Mouse (Mus musculus) stomach, embryonic 15.5 days (tissue): ENCODE measurements around the gene Kank4. TPM values are rescaled to one million over a fixed set of nuclear protein-coding genes. Genes with fewer than 3 reads are reported as not detected.

Experiments
- ATAC-seq: fragments of 200-750 bp; cut with Nextera tagmentation; 2 replicates; pipeline ENCODE4 v1.8.0; 2017; ENCODE audit warnings: low read depth, moderate number of reproducible peaks, moderate TSS enrichment; ENCODE audit not compliant: insufficient read depth, low FRiP score
- H3K27ac ChIP-seq: fragments of 300-500 bp; sonication (generic); 2 replicates; pipeline ENCODE4 v1.5.1; 2015; ENCODE audit warnings: mild to moderate bottlenecking, inconsistent platforms
- H3K27me3 ChIP-seq: fragments of 300-500 bp; sonication (generic); replicated peaks from 2 replicates; pipeline ENCODE4 v1.6.1; 2015; ENCODE audit warnings: inconsistent platforms
- H3K36me3 ChIP-seq: fragments of 300-500 bp; sonication (generic); 2 replicates; pipeline ENCODE4 v1.6.1; 2015; ENCODE audit warnings: inconsistent platforms
- H3K4me1 ChIP-seq: fragments of 300-500 bp; sonication (generic); 2 replicates; pipeline ENCODE4 v1.6.1; 2015; ENCODE audit warnings: inconsistent platforms
- H3K4me2 ChIP-seq: fragments of 300-500 bp; sonication (generic); 2 replicates; pipeline ENCODE4 v1.6.1; 2015; ENCODE audit warnings: mild to moderate bottlenecking, inconsistent platforms
- H3K4me3 ChIP-seq: fragments of 300-500 bp; sonication (generic); replicated peaks from 2 replicates; pipeline ENCODE4 v1.5.1; 2015; ENCODE audit warnings: inconsistent platforms
- H3K9ac ChIP-seq: fragments of 300-500 bp; sonication (generic); 2 replicates; pipeline ENCODE4 v1.6.1; 2015; ENCODE audit warnings: inconsistent platforms
- H3K9me3 ChIP-seq: fragments of 300-500 bp; sonication (generic); 2 replicates; pipeline ENCODE4 v1.6.1; 2016; ENCODE audit warnings: inconsistent platforms
- WGBS: fragments of 180-500 bp; shearing (Covaris S2); methylation state at CpG from one replicate; pipeline ENCODE4 v1.1.7; 2015; 5-methylcytosine and 5-hydroxymethylcytosine counted together
- polyA plus RNA-seq: library from polyadenylated mRNA; unstranded; fragments of >200 nt; fragmentation: Nextera tagmentation; extraction: Ambion mirVana; gene quantifications from 2 replicates; pipeline ENCODE4 v1.2.1, GENCODE M21; 2015

Kank4 gene
- polyA plus RNA-seq, 1 experiment from 2014 or later: 1.7 TPM

DNA sequence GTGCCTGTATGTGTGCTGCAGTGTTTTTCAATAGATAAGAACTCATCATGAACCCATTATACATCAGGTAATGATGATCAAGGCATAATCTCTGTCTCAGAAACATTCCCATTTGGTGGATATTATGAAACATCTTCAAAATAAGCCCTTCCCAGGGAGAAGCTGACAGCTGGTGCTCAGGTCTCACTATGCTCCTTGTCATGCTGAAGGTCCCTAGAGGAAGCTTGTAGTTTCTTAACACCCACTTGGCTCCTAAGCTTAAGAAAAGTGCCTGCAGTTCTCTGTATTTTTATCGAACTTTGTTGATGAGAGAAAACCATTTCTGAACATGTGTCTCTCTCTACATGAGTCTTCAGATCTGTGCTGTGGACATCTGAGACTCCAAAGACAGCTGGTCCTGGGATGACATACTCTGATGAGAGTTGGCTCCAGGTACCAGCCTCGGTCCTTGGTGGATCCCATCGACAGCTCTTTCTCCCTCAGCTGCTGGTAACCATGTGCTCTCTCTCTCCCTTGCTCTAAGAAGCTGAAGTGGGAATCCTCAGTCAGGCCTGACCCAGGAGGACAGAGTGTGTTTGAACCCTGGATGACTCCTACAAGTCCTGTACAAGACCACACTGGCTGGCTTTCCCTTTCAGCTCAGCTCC lies 58.3 kb downstream of the Kank4 start:
- no peaks in the 10 kb centered on the region for H3K9me3 ChIP-seq
- ATAC-seq: no peak
- peak overlapping the region; percentile 61 for H3K27ac ChIP-seq
- no peaks in the 10 kb centered on the region for H3K27me3 ChIP-seq
- no peak overlapping the region for H3K4me3 ChIP-seq
- peaks cover 4% of the 10 kb centered on the region; the same call in 1 of the 2 replicates for H3K4me1 ChIP-seq
- 60% methylated on average over 3 of the region's 3 CpGs for WGBS
- H3K4me2 ChIP-seq: no peak overlapping the region
- H3K9ac ChIP-seq: no peak overlapping the region
- H3K36me3 ChIP-seq: no peaks in the 10 kb centered on the region

DNA sequence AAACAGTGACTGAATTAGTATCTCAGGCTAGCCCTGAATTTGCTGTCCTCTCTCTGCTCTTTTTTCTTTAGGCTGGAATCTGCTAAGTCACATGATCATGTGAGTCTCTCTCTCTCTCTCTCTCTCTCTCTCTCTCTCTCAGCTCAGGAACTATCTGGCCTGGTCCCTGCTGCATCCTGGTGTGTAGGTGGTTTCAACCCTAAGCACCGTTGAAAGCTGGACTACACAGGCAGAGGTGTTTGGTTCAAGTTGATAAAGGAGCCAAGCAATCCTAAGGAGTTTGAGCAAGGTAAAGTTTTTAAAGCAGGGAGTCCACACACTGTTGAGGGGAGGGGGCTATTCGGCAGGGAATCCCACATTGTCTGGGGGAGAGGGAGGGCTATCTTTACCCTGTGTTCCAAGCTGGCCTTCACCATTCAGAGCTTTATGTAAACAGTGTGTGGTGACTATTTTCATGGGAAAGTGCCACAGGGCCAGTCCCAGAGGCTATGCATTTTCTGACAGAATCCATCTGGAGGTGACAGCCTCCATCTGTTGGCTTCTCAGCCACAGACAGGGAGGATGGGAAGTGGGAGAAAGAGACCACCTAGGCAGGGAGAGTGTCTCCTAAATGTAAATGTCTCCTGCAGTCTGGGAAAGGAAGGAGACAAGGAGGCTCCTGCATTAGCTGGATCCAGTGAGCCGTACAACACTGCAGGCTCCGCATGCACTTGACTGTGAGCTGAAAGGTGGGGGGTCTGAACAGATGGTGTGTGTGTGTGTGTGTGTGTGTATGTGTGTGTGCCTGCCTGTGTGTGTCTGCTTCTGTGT lies 59.1 kb downstream of the Kank4 start:
- Histone ChIP-seq H3K36me3 (no peaks in the 10 kb centered on the region), H3K9ac (no peak overlapping the region), H3K9me3 (no peaks in the 10 kb centered on the region), H3K4me1 (peaks cover 4% of the 10 kb centered on the region; the same call in 1 of the 2 replicates), H3K27me3 (no peaks in the 10 kb centered on the region), H3K4me2 (no peak overlapping the region), H3K27ac (peak overlapping the region; percentile 61), H3K4me3 (no peak overlapping the region)
- peak; percentile 70 for ATAC-seq
- 25% methylated on average over 4 of the region's 4 CpGs for WGBS

DNA sequence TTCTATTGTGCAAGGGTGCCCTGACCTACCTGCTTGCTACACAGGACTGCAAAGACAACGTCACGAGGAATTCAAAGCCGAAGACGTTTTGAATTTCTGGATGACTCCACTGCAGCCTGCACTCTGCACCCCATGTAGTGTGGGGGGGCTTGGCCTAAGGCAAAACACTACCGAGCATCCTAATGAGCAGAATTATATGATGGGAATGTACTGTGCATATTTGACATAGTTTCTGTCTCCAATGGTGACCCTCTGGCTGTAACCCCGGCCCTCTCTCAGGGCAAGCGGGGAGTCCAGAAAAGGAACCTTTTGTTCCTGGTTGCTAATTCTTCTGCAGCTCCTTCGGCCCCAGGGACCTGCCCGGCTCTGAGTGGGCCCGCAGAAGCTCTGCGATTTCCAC lies 61.2 kb downstream of the Kank4 start:
- no peak overlapping the region for H3K4me3 ChIP-seq
- ATAC-seq: no peak
- H3K4me2 ChIP-seq: no peak overlapping the region
- H3K4me1 ChIP-seq: peaks cover 4% of the 10 kb centered on the region; the same call in 1 of the 2 replicates
- H3K36me3 ChIP-seq: 0 out of 2 replicates have a peak, but pooled peaks cover 3% of the 10 kb centered on the region
- no peaks in the 10 kb centered on the region for H3K9me3 ChIP-seq
- no peaks in the 10 kb centered on the region for H3K27me3 ChIP-seq
- H3K27ac ChIP-seq: no peak overlapping the region
- H3K9ac ChIP-seq: no peak overlapping the region
- WGBS: 65% methylated on average over 11 of the region's 11 CpGs

DNA sequence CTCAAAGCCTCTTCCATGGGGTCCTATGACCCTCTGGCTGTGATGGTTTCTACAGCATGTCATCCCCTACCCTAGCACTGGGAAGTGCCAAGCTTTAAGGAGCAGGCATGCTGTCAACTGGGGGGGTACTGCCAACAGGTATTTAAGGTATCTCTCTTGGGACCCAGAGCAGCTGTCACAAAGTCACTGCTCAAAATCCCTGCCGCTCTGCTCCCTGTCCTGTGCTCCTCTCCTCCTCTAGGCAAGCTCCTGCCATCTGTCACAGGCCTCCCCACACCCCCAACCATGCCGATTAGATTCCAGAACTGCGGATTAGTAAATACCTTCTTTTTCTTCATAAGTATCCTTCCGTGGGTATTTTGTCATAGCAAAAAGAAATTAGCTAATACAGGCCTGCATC lies 62.9 kb downstream of the Kank4 start:
- H3K27me3 ChIP-seq: no peaks in the 10 kb centered on the region
- H3K36me3 ChIP-seq: 0 out of 2 replicates have a peak, but pooled peaks cover 3% of the 10 kb centered on the region
- H3K4me1 ChIP-seq: peaks cover 4% of the 10 kb centered on the region; the same call in 1 of the 2 replicates
- no peak overlapping the region for H3K4me3 ChIP-seq
- no peak overlapping the region for H3K9ac ChIP-seq
- no peak for ATAC-seq
- 77% methylated on average over 4 of the region's 4 CpGs for WGBS
- H3K4me2 ChIP-seq: no peak overlapping the region
- no peak overlapping the region for H3K27ac ChIP-seq
- H3K9me3 ChIP-seq: no peaks in the 10 kb centered on the region

DNA sequence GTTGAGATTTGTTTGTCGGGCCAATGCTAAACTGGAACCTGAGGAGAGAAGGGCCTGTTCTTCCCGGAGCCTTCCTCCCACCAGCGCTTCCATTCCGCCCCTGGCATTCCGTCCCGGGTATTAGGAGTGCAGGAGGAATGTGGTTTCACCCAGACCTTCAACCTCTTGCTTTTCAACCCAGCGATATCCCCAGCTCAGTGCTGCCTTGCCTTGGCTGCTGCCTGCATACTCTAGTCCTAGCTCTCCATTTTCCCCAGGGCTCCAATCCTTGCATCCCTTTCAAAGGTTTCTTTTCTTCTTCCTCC lies 73.5 kb downstream of the Kank4 start:
- Histone ChIP-seq H3K9me3 (no peaks in the 10 kb centered on the region), H3K27ac (no peak overlapping the region), H3K36me3 (no peaks in the 10 kb centered on the region), H3K27me3 (no peaks in the 10 kb centered on the region), H3K4me2 (no peak overlapping the region), H3K4me1 (peaks cover 3% of the 10 kb centered on the region; the same call in 1 of the 2 replicates), H3K4me3 (no peak overlapping the region), H3K9ac (no peak overlapping the region)
- WGBS: 30% methylated on average over 7 of the region's 7 CpGs
- ATAC-seq: no peak

DNA sequence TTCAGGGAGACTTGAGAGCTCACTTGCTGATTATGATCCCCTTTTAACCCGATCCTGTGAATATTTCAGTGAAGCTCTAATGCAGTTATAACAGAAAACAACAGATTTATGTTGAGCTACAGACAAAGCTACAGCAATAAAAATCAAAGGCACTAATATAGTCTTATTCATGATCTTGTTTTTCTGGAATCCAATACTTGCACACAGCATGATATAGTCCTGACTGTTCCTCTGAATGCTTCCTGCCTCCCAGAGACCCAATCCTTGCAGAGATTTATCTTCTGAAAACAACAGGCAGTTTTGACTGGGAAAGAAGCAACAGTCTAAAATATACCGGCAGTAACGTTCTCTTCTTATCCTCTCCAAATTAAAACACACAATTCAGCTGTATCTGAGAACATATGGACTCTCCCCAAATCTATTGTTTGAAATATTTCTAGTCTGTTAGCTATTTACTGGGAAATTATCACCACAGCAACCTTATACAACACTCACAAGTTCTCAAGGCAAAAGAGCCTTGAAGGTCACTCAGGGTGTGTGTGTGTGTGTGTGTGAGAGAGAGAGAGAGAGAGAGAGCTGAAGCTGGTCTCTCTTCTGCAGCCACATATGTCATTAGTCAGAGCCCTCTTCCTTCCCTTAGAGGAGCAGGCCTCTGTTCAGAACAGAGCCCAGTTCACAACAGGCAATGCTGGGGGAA lies 74.0 kb downstream of the Kank4 start:
- WGBS: 51% methylated on average over 3 of the region's 3 CpGs
- Histone ChIP-seq H3K4me3 (no peak overlapping the region), H3K4me2 (no peak overlapping the region), H3K9ac (no peak overlapping the region), H3K4me1 (peaks cover 3% of the 10 kb centered on the region; the same call in 1 of the 2 replicates), H3K9me3 (no peaks in the 10 kb centered on the region), H3K36me3 (no peaks in the 10 kb centered on the region), H3K27me3 (no peaks in the 10 kb centered on the region), H3K27ac (no peak overlapping the region)
- no peak for ATAC-seq

DNA sequence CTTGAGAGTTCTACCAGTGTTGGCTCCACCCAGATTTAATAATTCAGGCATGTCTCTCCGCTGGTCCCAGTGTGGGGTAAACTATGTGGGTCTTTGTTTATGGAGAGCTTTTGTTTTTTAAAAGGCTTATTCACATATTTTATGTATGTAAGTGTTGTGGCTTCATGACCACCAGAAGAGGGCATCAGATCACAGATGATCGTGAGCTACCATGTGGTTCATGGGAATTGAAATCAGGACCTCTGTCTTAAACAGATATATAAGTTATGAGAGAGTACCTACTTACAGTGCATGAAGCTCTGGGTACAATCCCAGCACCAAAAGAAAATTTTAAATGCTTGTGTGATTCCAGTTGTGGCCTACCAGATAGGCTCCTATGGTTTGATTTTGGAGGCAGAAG lies 77.6 kb downstream of the Kank4 start:
- ATAC-seq: no peak
- Histone ChIP-seq H3K9me3 (no peaks in the 10 kb centered on the region), H3K4me1 (peaks cover 3% of the 10 kb centered on the region; the same call in 1 of the 2 replicates), H3K27me3 (no peaks in the 10 kb centered on the region), H3K4me3 (no peak overlapping the region), H3K27ac (no peak overlapping the region), H3K4me2 (no peak overlapping the region), H3K9ac (no peak overlapping the region), H3K36me3 (no peaks in the 10 kb centered on the region)
- WGBS: 20% methylated on average over 2 of the region's 2 CpGs

DNA sequence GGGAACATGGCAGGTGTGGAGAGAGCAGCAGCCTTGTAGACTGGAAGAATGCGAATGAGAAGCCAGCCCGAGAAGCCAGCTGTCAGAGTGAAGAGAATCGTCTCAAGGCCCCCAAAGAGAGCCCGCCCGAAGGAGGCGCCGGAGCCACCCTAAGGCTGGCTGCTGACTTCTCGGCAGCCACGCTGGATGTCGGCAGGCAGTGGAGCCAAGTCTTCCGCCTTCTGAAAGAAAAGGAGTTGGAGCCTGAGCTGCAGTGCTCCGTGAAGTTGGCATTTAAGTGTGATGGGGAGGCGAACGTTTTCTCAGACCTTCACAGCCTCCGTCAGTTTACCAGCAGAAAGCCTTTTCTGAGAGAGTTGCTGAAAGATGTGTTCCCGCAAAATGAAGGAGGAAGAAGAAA lies 83.7 kb downstream of the Kank4 start:
- 94% methylated on average over 16 of the region's 16 CpGs for WGBS
- Histone ChIP-seq H3K27me3 (no peaks in the 10 kb centered on the region), H3K9ac (no peak overlapping the region), H3K27ac (no peak overlapping the region), H3K4me2 (no peak overlapping the region), H3K36me3 (no peaks in the 10 kb centered on the region), H3K4me3 (no peak overlapping the region), H3K9me3 (no peaks in the 10 kb centered on the region), H3K4me1 (no peaks in the 10 kb centered on the region)
- ATAC-seq: no peak

DNA sequence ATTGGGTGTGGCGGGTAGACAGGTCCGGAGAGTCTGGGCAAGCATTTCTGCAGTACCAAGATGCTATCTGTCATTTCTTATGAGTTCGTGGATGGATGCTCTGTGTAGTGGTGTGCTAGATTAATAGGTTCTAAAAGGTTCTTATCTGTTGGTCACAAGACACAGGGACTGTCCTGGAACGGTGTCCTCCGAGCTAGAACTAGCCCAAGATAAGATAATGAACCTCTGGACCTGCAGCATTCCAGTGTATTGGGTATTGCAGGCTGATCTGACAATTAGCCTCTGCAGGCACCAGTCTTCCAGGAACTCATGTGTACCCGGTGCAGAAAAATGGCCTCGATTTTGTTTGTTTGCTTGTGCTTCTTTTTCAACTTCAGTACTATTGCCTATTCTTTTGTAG lies 88.6 kb downstream of the Kank4 start:
- no peak overlapping the region for H3K27ac ChIP-seq
- 54% methylated on average over 7 of the region's 7 CpGs for whole genome bisulfite sequencing
- peaks cover 12% of the 10 kb centered on the region for H3K4me1 ChIP-seq
- H3K27me3 ChIP-seq: peaks cover 6% of the 10 kb centered on the region; the same call in 1 of the 2 replicates
- H3K9ac ChIP-seq: no peak overlapping the region
- H3K9me3 ChIP-seq: no peaks in the 10 kb centered on the region
- no peak overlapping the region for H3K4me3 ChIP-seq
- H3K36me3 ChIP-seq: no peaks in the 10 kb centered on the region
- no peak for ATAC-seq
- no peak overlapping the region for H3K4me2 ChIP-seq

DNA sequence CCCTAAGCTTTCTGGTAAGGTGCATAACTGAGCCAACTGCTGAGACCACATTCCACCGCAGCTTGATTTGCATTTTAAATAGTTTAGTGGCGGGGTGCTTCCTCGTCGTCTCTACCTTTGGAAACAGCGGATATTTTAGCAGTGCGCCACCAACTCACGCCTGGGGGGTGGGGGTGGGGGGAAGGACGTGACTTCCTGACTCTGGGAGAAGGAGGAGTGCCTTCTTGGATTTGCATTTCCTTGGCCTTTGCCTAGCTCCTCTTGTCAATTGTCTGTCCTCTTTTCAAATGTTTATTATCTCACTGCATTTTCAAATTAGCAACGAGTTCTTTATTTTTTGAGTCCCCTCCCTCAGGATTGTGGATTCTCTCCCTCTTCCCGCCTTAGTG lies 89.4 kb downstream of the Kank4 start:
- no peaks in the 10 kb centered on the region for H3K36me3 ChIP-seq
- H3K9me3 ChIP-seq: no peaks in the 10 kb centered on the region
- H3K4me2 ChIP-seq: peak overlapping the region; percentile 62
- peaks cover 12% of the 10 kb centered on the region for H3K4me1 ChIP-seq
- no peak for ATAC-seq
- H3K4me3 ChIP-seq: 0 out of 2 replicates have a peak overlapping the region, but pooled peaks have one; percentile 29
- no peak overlapping the region for H3K27ac ChIP-seq
- 9% methylated on average over 10 of the region's 10 CpGs for WGBS
- H3K27me3 ChIP-seq: peaks cover 6% of the 10 kb centered on the region; the same call in 1 of the 2 replicates
- H3K9ac ChIP-seq: no peak overlapping the region

DNA sequence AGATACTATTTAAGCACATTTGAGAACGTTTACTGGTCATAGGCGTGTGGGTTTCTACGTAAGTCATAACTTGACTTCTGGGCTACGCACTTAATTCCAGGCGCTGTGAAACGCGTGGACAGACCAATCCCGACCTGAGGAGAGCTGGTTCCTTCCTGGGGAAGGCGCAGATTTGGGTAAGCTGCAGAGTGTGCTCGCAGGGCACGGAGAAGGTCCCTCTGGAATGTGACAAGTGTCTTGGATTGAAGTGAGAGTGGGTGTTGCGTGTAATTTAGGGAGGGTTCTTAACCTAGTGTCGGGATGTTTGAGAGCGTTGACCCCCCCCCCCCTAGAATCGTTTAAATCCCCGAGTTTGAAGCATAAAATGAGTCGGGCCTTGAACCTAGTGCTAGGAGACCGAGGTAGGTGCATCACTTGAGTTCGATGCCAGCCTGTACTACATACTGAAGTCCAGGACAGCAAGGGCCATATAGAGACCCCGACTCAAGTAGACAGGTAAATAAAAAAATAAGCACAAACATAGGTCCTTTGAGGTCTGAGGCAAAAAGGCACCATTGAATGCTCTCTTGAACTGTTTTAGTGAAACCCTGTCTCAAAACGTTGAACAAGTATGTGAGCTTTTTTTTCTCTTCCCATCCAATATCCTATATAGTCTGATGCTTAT lies 89.9 kb downstream of the Kank4 start:
- Histone ChIP-seq H3K4me3 (peak overlapping the region; percentile 29), H3K36me3 (no peaks in the 10 kb centered on the region), H3K4me1 (peaks cover 12% of the 10 kb centered on the region), H3K27ac (no peak overlapping the region), H3K4me2 (peak overlapping the region; percentile 62), H3K27me3 (peaks cover 6% of the 10 kb centered on the region; the same call in 1 of the 2 replicates), H3K9me3 (no peaks in the 10 kb centered on the region), H3K9ac (no peak overlapping the region)
- no peak for ATAC-seq
- 9% methylated on average over 21 of the region's 21 CpGs for WGBS
